Mouse (Mus musculus) mesoderm, embryonic 11.5 days (tissue): ENCODE data around the gene Oxgr1.

Experiments
- DNase-seq: peaks from one replicate; pipeline ENCODE4 v3.0.0-alpha.2; 2012; ENCODE audit warnings: low read depth, low spot score

Oxgr1 gene

DNA sequence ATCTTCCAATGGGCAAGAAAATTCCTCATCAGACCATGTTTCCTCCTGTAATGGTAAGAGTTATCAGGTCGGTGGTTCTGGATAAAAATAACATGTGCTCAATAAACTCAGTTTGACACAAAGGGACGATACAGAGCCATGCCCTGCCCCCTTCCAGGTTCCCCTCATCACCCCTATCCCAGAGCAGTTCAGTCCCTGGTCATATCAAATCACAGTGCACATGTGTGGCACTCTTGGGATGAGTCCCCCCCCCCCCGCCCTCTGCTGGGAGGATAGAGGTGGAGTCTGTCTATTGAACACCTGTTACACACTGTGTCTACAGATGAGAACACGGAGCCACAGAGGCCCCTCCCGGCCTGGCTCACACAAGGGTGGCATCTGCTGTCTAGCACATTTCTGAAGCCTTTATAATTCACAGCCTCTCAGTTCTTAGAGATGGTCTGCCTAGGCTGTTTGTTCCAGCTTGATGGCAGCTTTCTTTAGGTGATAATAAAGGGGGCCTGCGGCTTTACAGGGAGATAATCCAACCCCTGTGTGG is 61.5 kb downstream of the Oxgr1 start:
- DNase-seq, result no peak
